Mouse (Mus musculus) cerebellum, postnatal 10 days (tissue): ENCODE results near the gene Zan.
A peak's percentile ranks its signal among the peaks of the same experiment; 100 is the strongest.

Experiments
- DNase-seq, 2 experiments: peaks; one replicate each; pipeline ENCODE4 v3.0.0; 2021; ENCODE audit warnings: mixed read lengths in 2 of 2

Zan gene

DNA sequence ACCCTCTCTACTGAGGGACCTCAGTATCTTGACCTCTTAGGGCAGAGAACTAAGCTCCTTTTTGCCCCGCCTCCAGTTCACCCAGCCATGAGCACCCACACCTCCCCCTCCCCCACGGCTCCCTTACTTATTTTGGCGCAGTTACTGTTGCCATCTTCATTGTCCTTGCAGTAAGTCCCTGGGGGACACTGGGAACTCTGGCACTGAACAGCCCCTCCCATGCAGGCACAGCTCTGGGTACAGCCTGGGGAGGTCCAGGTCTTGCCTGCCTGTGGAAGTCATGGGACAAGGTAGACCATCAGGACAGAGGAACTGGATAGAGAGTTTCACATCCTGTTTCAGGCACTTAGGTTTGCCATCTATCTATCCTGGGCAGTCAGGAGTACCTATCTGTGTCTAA is 66.8 kb downstream of the Zan start:
- peak; percentile 26 to 31 for DNase-seq

DNA sequence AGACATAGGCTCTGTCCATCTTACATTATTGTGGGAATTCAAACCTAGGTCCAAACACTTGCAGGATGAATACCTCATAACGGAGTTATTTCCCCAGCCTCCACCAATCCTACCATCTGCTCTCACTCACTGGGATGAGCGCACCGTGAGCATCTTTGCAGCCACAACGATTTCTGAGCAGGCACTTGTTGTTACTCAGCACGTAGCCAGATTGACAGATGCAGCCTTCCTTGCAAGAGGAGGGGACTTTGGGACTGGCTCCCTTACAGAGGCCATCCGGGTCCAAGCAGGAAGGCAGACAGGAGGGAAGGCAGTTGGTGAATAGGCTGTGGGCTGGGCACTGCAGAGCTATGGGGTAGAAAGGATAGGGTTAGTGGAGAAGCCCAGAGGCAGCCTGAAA is 67.4 kb downstream of the Zan start:
- DNase-seq = peak; percentile 73 to 76

DNA sequence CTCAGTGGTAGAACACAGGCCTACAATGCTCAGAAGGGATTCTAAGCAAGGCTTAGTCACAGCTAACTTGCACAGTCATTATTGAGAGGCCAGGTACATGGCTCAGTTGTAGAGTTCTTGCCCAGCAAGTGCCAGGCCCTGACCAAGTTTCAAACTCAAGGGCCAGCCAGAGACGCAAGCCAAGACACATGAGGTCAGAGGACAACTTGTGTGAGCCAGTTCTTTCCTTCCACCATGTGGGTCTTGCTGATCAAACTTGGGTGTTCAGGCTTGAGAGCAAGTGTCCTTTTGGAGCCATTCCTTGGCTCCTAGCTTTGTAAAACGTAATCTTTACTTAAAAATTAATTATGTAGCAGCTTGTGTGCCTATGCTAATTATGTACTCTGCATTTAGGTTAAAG is 72.8 kb downstream of the Zan start:
- no peak for DNase-seq

DNA sequence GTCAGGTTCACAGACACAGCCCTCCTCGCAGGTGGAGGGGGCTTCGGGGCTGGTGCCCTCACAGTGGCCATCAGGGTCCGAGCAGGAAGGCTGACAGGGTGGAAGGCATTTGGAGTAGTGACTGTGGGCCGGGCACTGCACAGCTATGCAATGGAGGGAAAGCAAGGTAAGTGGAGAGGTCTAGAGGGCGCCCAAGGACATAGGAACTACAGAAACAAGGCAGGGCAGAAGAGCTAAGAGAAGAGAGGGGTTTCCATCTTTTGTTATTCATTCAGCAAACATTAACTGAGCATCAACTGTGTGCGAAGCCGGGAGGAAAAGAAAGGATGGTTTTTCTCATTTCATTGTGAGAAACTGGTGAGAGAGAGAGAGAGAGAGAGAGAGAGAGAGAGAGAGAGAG is 82.4 kb downstream of the Zan start:
- no peak for DNase-seq

DNA sequence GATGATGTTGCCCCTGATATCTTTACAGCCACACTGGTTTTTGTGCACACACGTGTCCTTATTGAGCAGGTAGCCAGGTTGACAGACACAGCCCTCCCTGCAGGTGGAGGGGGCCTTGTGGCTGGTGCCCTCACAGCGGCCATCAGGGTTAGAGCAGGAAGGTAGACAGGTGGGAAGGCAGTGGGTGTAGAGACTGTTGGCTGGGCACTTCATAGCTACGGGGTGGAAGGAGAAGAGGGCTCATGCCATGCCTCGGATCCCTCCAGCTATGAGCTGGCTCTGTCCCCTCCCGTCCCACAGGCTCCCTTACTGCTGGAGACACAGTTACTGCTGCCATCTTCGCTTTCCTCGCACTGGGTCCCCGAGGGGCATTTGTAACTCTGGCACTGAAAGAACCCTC is 85.2 kb downstream of the Zan start:
- peak in 1 of 2 experiments; percentile 57 for DNase-seq

DNA sequence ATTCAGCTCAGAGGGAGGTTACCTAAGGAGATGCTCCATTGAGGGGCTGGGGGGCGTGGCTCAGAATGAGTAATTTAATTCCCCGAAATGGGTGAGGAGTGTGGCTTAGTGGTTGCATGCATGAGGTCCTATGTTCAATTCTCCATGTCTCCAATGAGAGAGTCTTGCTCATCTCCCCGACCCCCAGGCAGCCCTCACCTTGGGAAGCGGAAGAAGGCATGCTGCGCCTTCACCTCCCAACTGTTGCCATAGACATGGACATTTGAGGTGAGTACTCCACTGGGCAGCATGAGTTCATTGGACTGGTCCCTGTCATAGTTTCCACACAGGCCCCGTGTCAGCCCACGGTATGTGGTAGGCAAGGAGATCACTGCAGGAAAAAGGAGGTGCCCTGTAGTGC is 90.2 kb downstream of the Zan start:
- DNase-seq = no peak

DNA sequence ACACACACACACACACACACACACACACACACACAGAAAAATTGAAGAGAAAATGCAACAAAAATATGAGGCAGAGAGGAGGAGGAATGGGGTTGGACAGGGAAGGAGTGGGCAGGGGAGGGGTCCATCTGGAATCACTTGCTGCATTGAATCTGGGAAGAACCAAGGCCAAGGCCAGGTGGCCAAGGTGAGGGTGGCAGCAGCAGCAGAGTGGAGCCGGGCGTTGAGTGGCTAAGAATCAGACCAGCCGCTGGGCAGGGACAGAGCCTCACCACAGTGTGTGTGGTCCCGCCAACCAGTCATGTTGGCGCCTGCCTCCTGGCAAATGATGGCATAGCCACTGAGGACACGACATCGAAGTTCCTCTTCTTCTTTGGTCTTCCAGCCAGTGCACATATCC is 93.4 kb downstream of the Zan start:
- DNase-seq = peak; percentile 46 to 57

DNA sequence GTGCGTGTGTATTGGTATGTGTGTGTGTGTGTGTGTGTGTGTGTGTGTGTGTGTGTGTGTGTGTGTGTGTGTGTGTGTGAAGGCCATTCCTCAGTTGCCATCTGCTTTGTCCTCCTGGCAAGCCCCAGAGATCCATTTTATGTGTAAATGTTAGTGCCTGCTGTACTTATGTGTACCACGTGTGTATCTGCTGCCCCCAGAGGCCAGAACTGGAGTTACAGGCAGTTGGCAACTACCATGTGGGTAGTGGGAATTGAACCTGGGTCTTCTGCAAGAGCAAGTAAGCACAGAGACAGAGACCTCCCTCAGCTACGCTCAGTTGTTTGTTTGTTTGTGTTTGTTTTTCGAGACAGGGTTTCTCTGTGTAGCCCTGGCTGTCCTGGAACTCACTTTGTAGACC is 95.7 kb downstream of the Zan start:
- peak; percentile 80 to 84 for DNase-seq

DNA sequence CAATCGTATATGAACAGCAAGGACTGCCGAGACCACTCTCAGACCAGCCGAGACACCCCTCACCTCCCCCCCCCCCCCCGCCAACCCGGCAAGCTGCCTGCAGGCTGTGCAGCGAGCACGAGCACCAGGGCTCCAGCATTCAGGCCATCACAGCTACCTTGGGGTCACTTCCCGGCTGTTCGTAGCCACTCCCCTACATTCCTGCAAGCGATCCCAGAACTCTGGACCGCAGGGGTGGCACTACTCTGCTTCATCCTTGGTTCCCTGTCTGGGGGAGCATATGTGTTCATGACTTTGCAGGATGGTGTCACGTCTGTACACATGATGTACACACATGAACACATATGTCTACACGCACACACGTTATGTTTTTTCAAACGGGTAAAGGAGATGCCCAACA is 99.3 kb downstream of the Zan start:
- no peak for DNase-seq

DNA sequence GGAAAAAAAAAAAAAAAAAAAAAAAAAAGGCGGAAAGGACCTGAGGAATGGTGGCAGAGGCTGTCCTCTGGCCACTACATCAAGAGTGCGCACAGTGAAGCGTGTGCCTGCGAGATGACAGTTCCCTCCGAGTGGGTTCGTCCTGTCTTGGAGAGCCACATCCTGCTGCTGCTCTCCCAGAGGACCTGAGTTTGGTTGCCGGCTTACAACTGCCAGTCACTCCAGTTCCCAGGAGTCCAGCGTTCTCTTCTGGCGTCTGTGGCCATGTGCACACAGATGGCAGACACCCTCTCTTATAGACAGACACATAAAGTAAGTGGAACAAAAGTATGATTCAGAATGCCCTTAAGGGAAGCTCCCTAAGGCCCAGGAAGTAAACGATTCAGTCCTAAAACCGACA is 99.7 kb downstream of the Zan start:
- no peak for DNase-seq

DNA sequence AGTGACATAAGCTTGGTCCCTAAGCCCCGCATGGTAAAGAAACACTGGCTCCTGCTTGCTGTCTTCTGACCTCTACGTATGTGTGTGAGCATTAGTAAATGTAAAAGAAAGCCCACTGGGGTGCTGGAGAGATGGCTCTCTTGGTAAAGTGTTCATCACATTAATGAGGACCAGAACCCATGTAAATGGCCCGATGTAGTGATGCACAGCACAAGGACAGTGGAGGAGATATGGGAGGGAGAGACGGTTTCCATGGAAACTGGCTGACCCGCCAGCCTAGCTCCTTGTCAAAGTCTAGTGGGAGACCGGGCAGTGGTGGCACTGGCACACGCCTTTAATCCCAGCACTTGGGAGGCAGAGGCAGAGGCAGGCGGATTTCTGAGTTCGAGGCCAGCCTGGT is 100.1 kb downstream of the Zan start:
- peak; percentile 37 to 43 for DNase-seq

DNA sequence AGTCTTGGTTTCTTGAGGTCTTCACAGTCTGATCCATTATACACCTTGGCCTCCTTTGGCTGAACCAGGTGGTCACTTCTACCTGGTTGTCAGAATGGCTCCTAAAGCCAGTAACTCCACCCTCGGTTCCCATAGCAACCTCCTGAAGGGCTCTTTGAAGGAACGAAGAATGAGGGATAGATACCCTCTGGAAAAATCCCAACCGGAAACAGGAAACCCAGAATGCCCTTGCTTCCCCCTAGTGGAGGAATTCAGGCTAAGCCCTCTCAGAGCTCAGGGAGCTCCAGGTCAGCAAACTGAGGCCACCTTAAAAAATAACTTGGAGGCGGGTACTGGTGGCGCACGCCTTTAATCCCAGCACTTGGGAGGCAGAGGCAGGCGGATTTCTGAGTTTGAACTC is 100.7 kb downstream of the Zan start:
- peak; percentile 30 to 48 for DNase-seq

DNA sequence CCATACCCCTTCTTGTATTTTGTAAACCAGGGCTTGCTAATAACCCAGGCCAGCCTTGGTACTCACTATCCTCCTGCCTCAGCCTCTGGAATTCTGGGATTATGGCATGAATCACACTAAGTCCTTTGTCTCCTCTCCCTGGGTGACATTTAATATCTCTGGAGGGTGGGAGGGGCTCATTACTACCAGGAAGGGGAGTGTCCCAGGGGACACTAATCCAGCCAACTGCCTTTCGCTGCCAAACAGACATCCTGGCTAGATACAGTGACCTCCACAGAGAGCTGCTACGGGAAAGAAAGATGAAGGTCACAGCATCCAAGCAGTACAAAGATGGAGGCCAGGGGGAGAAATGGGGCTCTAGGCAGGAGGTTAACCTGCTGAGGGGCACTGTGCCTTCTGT is 101.2 kb downstream of the Zan start:
- DNase-seq = peak; percentile 23 to 36

DNA sequence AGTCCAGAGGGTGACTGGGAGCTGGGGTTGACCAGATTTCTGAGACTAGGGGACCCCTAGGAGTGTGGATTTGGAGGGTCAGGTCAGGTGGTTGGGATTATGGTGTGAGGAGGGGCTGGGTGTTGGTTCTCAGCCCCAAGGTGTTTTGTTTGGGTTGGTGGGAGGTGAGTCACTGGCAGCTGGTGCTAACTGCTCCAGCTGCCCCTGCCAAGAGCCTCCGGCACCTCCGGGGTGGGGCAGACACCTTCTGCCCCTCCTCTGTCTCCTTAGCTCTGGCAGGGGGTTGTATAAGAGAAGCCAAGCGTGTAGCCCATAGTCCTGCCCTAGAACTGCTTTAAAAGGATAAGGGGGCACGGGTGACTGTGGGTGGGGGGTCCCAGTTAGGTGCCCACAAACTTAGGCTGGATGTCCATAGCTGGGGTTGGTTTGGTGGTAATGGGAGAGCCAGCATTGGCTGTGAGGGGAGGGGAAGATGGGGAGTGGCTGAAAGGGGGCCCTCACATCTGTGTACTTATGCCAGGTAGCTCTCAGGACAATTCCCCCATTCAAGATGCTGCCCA is 102.3 kb downstream of the Zan start:
- no peak for DNase-seq

DNA sequence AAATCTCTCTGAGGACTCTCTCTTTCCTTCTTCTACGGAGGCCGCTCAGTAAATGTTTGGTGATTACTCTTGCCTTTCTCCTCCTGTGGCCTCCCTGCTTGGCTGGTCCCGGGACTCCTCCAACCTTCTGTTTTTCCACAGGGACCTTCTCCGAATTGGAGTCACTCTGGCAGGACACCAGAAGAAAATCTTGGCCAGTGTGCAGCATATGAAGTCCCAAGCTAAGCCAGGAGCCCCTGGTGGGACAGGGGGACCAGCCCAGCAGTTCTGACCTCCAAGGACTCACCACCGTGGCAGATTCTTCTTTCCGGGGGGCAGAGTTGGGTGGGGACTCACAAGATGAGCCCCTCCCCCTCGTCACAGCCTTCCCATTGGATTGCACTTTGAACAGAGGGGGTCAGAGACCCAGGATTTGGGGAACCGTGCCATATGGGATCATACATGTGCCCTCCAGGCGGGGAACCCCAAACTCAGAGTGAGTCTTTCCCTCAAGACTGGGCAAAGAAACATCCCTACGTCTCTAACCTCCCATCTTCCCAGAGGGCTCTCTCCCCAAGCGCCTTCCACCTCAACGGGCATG is 103.4 kb downstream of the Zan start:
- no peak for DNase-seq

DNA sequence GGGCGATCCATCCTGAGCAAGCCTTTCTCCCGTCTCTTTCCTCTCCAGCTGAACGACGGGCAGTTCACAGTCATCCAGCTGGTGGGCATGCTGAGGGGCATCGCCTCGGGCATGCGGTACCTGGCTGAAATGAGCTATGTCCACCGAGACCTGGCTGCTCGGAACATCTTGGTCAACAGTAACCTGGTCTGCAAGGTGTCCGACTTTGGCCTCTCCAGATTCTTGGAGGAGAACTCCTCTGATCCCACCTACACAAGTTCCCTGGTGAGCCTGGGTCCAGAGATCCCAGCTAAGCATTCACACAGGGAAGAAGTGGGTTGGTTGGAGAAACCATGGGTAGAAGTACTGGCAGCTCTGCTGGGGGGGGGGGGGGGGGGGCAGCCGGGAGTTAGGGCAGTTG is 107.2 kb downstream of the Zan start:
- no peak for DNase-seq

DNA sequence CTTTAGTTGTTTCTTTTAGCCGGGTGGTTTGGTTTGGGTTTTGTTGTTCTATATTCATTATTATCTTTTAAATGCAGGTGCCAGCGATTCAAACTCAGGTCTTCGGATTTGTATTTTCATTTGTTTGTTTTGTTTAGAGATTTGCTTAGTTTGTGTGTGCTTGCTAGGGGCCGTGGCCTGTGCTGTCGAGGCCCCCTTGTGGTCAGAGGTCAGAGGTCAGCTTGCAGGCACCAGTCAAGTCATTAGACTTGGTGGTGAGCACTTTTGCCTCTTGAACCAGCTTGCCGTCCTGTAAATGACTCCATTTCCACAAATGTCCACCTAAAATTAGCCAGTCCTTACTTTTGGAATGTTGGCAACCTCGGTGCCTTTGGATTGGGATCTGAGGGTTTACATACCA is 118.5 kb downstream of the Zan start:
- no peak for DNase-seq

DNA sequence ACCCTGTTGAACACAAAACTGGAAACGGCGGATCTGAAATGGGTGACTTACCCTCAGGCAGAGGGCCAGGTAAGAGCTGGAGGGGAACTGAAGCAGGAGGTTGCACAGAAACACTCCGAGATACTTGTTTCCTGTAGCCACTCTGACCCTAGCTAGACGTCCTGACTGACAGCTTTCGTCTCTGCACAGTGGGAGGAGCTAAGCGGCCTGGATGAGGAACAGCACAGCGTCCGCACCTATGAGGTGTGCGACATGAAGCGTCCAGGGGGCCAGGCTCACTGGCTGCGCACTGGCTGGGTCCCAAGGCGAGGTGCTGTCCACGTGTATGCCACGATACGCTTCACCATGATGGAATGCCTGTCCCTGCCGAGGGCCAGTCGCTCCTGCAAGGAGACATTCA is 122.8 kb downstream of the Zan start:
- no peak for DNase-seq

DNA sequence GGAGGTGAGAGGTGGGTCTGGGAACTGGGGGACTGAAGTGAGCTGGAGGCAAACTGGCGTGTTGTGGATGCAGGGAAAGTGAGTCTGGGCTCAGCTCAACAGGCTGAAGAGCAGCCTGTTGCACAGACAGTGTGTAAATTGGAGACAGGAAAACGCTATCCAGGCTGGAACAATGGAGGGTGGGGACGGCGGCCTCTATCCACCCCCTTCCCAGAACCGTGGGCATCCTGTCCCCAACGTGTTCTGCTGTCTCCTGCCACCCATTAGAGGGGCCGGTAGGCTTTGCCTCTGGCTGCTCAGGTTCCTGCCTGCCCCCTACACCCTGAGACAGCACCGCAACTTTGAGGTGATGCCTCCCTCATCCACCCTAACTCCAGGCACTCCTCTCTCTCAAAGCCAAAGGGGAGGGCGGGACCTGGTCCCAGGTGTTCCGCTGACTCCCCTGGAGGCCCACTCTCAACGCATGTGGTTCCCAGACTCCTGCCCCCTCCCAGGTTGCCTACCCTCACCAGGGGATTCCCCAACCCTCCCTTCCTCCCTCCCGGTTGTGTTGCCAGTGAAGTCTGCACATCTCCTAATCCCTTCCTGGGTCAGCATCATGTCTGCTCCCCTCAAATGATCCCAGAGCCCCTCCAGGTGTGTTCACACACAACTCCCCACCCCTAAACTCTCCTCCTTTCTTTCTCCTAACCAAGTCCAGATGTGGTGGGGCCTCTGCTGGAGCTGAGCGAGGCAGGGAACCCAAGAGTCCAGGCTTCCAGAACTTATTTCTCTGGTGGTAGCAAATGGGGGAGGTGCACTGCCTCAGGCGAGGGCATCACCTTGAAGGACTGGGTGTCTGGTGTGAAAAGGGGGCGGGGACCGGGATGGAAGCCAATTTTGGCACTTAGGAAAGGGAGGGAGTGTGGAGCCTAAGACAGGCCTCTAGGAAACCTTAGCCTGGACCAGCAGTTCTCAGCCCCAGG is 124.6 kb downstream of the Zan start:
- DNase-seq = peak; percentile 23 to 43

DNA sequence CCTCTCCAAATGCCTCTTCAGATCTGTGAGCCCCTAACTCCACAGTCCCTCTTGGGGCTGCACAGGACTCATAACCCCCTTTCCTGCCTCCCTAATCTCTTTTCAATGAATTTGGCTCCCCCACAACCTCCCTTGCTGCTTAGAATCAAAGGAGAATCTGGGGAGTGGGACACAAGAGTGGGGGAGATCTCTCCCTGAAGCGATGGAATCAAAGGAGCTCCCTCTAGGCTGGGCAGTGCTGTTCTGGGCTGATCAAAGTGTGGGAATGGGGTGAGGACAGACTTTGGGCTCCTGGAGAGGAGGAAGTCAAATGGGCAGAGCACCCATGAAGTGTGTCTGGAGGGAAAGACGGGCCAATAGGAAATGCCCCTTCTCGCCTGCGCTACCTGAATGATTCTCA is 125.5 kb downstream of the Zan start:
- no peak for DNase-seq

DNA sequence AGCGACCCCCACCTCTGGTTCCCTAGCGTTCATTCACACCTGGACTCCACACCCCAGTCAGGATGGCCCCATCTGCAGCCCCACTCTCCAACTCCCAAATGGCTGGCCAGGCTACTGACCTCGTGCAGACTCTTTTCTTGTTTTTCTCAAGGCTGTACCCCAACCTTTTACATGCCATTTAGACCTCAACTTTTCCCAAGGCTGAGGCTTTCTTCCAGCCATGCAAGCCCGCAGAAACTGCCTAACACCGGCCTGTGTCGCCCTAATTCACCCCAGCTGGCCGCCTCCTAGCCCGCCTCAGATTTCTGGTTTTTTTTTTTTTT is 125.8 kb downstream of the Zan start:
- DNase-seq = peak in 1 of 2 experiments; percentile 12

DNA sequence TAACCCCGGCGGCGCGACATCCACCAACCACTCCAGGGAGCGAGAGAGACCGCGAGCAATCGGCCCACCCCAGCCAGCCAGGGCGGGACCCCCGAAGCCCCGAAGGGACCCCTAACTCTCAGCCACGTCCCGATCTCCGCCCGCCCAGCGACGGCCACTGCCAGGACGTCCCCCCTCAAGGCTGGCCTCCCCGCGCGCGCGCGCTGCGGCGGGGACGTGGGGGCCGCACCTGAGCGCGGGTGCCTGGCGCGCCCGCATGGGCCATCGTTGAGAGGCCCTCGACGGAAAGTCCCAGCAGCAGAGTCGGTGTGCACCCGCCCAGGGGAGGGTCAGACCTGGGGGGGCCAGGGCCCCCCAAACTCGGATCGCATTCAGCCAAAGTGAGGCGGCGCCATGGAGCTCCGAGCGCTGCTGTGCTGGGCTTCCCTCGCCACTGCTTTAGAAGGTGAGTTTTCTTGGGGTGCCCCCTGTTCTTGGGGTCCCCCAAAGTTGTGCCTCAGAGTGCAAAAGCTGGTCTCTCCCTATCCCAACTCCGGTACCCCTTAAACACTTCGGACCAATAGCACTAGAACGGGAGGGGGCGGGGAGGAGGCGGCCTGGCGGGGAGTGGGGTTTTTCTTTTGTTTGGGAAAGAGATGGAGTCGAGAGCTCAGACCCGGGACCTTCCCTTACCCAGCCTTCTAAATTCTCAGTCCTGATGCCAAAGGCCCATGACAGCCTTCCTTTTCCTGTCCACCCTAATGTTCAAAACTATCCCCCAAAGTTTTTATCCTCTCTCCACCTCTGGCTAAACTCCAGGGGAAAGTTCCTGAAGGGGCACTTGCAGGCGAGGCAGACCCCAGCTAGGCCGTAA is 126.4 kb downstream of the Zan start:
- DNase-seq = no peak
